7 mouse cellular contexts compared by ENCODE assay signal in the genomic region with DNA sequence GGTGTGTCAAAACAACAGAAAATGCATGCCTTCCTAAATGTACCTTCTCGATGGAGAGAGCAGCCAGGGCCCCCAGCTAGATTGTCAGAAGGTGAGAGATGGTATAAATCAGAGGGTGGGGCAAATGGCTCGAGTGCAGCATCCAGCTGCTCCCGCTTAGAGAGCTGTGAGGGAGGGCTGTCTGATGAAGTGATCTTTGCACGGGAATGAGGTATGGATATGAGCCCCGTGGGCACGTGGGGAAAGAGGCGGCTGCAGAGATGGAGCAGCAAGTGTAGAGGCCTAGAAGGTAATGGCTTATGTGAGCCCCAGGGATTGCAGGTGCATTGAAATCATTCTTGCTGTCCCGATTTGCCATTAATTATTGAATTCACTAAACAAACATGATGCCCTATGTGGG.
"Had no signal": no experiment of that assay in that cellular context is flagged by ENCODE, and none has a peak within 500 bp of the region (broad histone marks: within the 10 kb centered on the region; RNA-seq: fewer than 3 reads in every experiment).

No protein-coding gene starts in this region.

- H3K9me3 ChIP-seq: liver, embryonic 12.5 days; midbrain, embryonic 13.5 days; midbrain, embryonic 15.5 days had no signal

- H3K4me3 ChIP-seq: liver, embryonic 12.5 days; midbrain, embryonic 13.5 days; midbrain, embryonic 15.5 days; myocyte had no signal

- ATAC-seq: liver, embryonic 12.5 days; midbrain, embryonic 13.5 days; midbrain, embryonic 15.5 days had no signal

- H3K27me3 ChIP-seq: liver, embryonic 12.5 days; midbrain, embryonic 13.5 days; midbrain, embryonic 15.5 days had no signal

- H3K9ac ChIP-seq: liver, embryonic 12.5 days; liver, embryonic 14.5 days; lung, embryonic 14.5 days; midbrain, embryonic 13.5 days; midbrain, embryonic 15.5 days had no signal

- H3K4me1 ChIP-seq: liver, embryonic 12.5 days; midbrain, embryonic 13.5 days; midbrain, embryonic 15.5 days had no signal

- H3K4me2 ChIP-seq: liver, embryonic 12.5 days; lung, embryonic 14.5 days; midbrain, embryonic 11.5 days; midbrain, embryonic 13.5 days; midbrain, embryonic 15.5 days had no signal

- H3K36me3 ChIP-seq: liver, embryonic 12.5 days; midbrain, embryonic 13.5 days; midbrain, embryonic 15.5 days had no signal

- H3K27ac ChIP-seq: liver, embryonic 12.5 days; liver, embryonic 14.5 days; midbrain, embryonic 13.5 days; midbrain, embryonic 15.5 days had no signal
